Mouse (Mus musculus): Measurements from ENCODE around the gene Hjurp. TPM values are rescaled to one million over a fixed set of nuclear protein-coding genes. Genes with fewer than 3 reads are reported as not detected.

Gene Hjurp
- polyA plus RNA-seq, 1 experiment from 2014 or later = 135 TPM

DNA sequence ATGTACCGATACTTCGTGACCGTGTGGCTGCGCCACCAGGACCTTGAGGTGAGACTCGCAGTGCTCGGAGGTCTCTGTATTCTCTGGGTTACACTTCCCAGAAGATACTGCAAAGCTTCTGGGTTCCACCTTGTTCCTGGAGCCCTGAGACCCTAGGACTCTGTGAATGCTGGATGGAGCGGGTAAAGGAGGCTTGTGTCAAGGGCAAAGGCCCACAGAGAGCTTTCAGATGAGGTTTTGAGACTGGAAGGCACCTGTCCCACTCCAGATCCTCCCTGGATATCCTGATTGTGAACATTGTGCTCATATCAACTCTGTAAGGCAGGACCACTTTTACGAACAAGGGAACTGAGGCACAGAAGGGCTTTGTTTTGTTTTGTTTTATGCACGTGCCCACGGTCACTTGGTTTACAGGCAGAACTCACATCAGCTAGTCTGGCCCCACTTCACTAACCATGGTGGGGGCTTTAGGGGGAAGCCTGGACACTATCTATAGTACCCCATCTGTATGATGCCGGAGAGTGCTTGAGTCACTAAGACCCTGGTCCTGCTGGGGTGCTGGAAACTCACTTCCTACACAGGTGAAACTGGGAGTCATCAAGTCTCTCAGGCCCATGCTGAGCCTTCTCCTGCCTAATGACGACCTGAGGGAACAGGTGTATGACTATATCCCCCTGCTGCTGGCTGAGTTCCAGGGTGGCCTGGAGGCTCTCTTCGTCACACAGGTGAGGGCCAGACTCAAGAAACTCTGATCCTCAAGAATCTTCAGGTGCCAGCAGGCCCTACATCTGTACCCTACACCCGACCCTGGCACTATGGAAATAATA, 43.8 kb downstream of the Hjurp start:
- Histone ChIP-seq H3K9ac (ENCODE audit: low read length) (no peak overlapping the region), H3K27ac (ENCODE audit: low read depth, low read length) (no peak overlapping the region), H3K4me1 (ENCODE audit: control insufficient read depth, insufficient read depth, low read length) (no peaks in the 10 kb centered on the region), H3K9me3 (ENCODE audit: control insufficient read depth, low read length) (peaks cover 97% of the 10 kb centered on the region), H3K36me3 (ENCODE audit: control insufficient read depth, insufficient read depth, low read length) (no peaks in the 10 kb centered on the region), H3K4me3 (ENCODE audit: low read depth, low read length) (no peak overlapping the region), H3K4me2 (no peak overlapping the region), H3K27me3 (ENCODE audit: control insufficient read depth, insufficient read depth, low read length) (no peaks in the 10 kb centered on the region)
- ATAC-seq (ENCODE audit: low FRiP score) = 0 out of 2 replicates have a peak, but pooled peaks have one; percentile 4
- no peak for DNase-seq (ENCODE audit: low spot score, missing footprints)
- 69% methylated on average over 14 of the region's 14 CpGs for WGBS

DNA sequence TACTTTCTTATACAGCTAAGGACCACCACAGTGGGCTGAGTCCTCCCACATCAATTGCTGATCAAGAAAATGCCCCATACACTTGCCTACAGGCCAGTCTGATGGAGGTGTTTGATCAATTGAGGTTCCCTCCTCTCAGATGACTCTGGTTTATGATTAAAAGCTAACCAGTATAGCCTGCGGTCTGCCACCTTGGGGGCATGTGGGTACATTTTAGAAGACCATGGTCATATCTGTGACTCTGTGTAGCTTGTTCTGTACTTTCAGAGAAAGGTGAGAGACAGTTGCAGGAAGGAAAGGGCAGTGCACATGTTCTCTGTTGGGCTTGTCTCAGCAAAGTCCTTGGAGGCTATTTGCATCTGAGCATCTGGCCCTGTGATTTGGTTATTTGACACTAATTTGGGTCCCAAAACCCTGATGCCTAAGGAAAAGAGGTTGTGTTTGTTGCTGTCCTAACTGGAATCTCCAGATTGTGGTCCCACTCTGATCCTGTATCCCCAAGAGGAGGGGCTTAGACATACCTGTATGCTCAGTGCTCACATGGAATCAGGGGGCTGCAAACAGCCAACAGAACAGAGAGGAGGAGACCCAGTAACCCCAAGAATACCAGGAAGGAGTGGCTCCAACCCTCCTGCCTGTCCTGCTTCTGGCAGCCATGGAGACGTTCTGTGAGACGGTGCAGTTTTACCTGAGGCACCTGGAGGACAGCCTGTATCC, 44.6 kb downstream of the Hjurp start:
- 55% methylated on average over 3 of the region's 3 CpGs for WGBS

GRCm38 (mm10) chr1:88231803-88232499, 45.5 kb downstream of the Hjurp start:
- Histone ChIP-seq H3K9ac (ENCODE audit: low read length) (no peak overlapping the region), H3K36me3 (ENCODE audit: control insufficient read depth, insufficient read depth, low read length) (no peaks in the 10 kb centered on the region), H3K4me2 (no peak overlapping the region), H3K4me1 (ENCODE audit: control insufficient read depth, insufficient read depth, low read length) (no peaks in the 10 kb centered on the region), H3K27me3 (ENCODE audit: control insufficient read depth, insufficient read depth, low read length) (no peaks in the 10 kb centered on the region), H3K9me3 (ENCODE audit: control insufficient read depth, low read length) (peaks cover 97% of the 10 kb centered on the region), H3K4me3 (ENCODE audit: low read depth, low read length) (no peak overlapping the region), H3K27ac (ENCODE audit: low read depth, low read length) (no peak overlapping the region)
- ATAC-seq (ENCODE audit: low FRiP score) (no peak), DNase-seq (ENCODE audit: low spot score, missing footprints) (no peak)
- WGBS = 67% methylated on average over 7 of the region's 7 CpGs

More for the DNA sequence above, 44.6 kb downstream of the Hjurp start:
- ATAC-seq (ENCODE audit: low FRiP score) (no peak), DNase-seq (ENCODE audit: low spot score, missing footprints) (no peak)
- no peaks in the 10 kb centered on the region for H3K4me1 ChIP-seq (ENCODE audit: control insufficient read depth, insufficient read depth, low read length)
- no peaks in the 10 kb centered on the region for H3K27me3 ChIP-seq (ENCODE audit: control insufficient read depth, insufficient read depth, low read length)
- no peak overlapping the region for H3K4me3 ChIP-seq (ENCODE audit: low read depth, low read length)
- H3K36me3 ChIP-seq (ENCODE audit: control insufficient read depth, insufficient read depth, low read length) = no peaks in the 10 kb centered on the region
- H3K27ac ChIP-seq (ENCODE audit: low read depth, low read length) = no peak overlapping the region
- peaks cover 97% of the 10 kb centered on the region for H3K9me3 ChIP-seq (ENCODE audit: control insufficient read depth, low read length)
- no peak overlapping the region for H3K4me2 ChIP-seq
- H3K9ac ChIP-seq (ENCODE audit: low read length) = no peak overlapping the region

GRCm38 (mm10) chr1:88230981-88231802, 46.2 kb downstream of the Hjurp start:
- Histone ChIP-seq H3K36me3 (ENCODE audit: control insufficient read depth, insufficient read depth, low read length) (no peaks in the 10 kb centered on the region), H3K9me3 (ENCODE audit: control insufficient read depth, low read length) (peaks cover 100% of the 10 kb centered on the region), H3K4me2 (no peak overlapping the region), H3K27me3 (ENCODE audit: control insufficient read depth, insufficient read depth, low read length) (no peaks in the 10 kb centered on the region), H3K4me3 (ENCODE audit: low read depth, low read length) (no peak overlapping the region), H3K4me1 (ENCODE audit: control insufficient read depth, insufficient read depth, low read length) (no peaks in the 10 kb centered on the region), H3K27ac (ENCODE audit: low read depth, low read length) (no peak overlapping the region), H3K9ac (ENCODE audit: low read length) (no peak overlapping the region)
- DNase-seq (ENCODE audit: low spot score, missing footprints) (no peak), ATAC-seq (ENCODE audit: low FRiP score) (no peak)
- WGBS = 76% methylated on average over 6 of the region's 6 CpGs

- H3K9me3 ChIP-seq (ENCODE audit: control insufficient read depth, low read length) = peaks cover 100% of the 10 kb centered on the region
- H3K27ac ChIP-seq (ENCODE audit: low read depth, low read length) = no peak overlapping the region
- no peak overlapping the region for H3K4me2 ChIP-seq
- no peak overlapping the region for H3K9ac ChIP-seq (ENCODE audit: low read length)
- no peaks in the 10 kb centered on the region for H3K27me3 ChIP-seq (ENCODE audit: control insufficient read depth, insufficient read depth, low read length)
- H3K4me1 ChIP-seq (ENCODE audit: control insufficient read depth, insufficient read depth, low read length) = no peaks in the 10 kb centered on the region
- 68% methylated on average over 7 of the region's 7 CpGs for WGBS
- no peaks in the 10 kb centered on the region for H3K36me3 ChIP-seq (ENCODE audit: control insufficient read depth, insufficient read depth, low read length)
- no peak overlapping the region for H3K4me3 ChIP-seq (ENCODE audit: low read depth, low read length)
- ATAC-seq (ENCODE audit: low FRiP score) = no peak
- DNase-seq (ENCODE audit: low spot score, missing footprints) = no peak
Measured at GRCm38 (mm10) chr1:88230421-88230820, 47.0 kb downstream of the Hjurp start.

DNA sequence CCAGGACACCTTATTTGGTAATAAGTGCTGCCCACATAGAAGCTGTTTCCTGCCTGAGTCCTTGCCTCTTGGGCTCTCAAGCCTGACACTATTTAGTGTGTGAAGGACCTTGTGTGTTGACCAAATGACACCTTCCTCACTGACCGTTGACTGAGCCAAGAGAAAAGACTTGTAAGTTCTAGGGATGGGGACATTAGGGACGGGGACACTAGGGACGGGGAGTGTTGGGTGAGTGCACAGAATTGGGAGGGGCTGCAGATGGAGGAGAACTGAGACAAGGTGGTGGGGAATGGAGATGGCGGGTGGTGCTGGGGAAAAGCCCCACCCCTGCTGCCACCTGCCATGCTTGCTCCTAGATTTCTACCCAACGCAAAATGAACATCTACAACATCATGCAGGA, 47.4 kb downstream of the Hjurp start:
- H3K4me1 ChIP-seq (ENCODE audit: control insufficient read depth, insufficient read depth, low read length) = no peaks in the 10 kb centered on the region
- no peak overlapping the region for H3K27ac ChIP-seq (ENCODE audit: low read depth, low read length)
- H3K4me2 ChIP-seq = no peak overlapping the region
- H3K4me3 ChIP-seq (ENCODE audit: low read depth, low read length) = no peak overlapping the region
- no peak for DNase-seq (ENCODE audit: low spot score, missing footprints)
- H3K9me3 ChIP-seq (ENCODE audit: control insufficient read depth, low read length) = peaks cover 98% of the 10 kb centered on the region
- no peak overlapping the region for H3K9ac ChIP-seq (ENCODE audit: low read length)
- H3K27me3 ChIP-seq (ENCODE audit: control insufficient read depth, insufficient read depth, low read length) = no peaks in the 10 kb centered on the region
- 83% methylated on average over 5 of the region's 5 CpGs for WGBS
- peak; percentile 8; the same call in 1 of the 2 replicates for ATAC-seq (ENCODE audit: low FRiP score)
- H3K36me3 ChIP-seq (ENCODE audit: control insufficient read depth, insufficient read depth, low read length) = no peaks in the 10 kb centered on the region

DNA sequence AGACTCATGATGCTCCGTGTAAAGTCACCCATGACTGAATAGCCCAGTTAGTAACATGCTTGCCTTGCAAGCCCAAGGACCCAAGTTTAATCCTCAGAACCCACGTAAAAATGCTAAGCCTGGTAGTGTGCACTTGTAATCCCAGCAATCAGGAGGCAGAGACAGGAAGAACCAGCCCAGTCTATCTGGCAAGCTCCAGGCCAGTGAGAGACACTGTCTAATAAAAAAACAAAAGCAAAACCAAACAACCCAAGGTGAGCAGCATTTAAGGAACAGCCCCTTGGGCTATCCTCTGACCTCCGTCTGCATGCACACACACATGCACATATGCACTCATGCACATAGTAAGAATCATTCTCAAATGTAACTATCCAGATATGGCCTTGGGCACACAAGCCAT, 47.9 kb downstream of the Hjurp start:
- 78% methylated on average over 3 of the region's 3 CpGs for WGBS
- H3K9me3 ChIP-seq (ENCODE audit: control insufficient read depth, low read length) = peaks cover 93% of the 10 kb centered on the region
- DNase-seq (ENCODE audit: low spot score, missing footprints) (no peak), ATAC-seq (ENCODE audit: low FRiP score) (no peak)
- H3K27ac ChIP-seq (ENCODE audit: low read depth, low read length) = no peak overlapping the region
- H3K9ac ChIP-seq (ENCODE audit: low read length) = no peak overlapping the region
- H3K4me2 ChIP-seq = no peak overlapping the region
- no peaks in the 10 kb centered on the region for H3K27me3 ChIP-seq (ENCODE audit: control insufficient read depth, insufficient read depth, low read length)
- no peaks in the 10 kb centered on the region for H3K4me1 ChIP-seq (ENCODE audit: control insufficient read depth, insufficient read depth, low read length)
- H3K36me3 ChIP-seq (ENCODE audit: control insufficient read depth, insufficient read depth, low read length) = no peaks in the 10 kb centered on the region
- H3K4me3 ChIP-seq (ENCODE audit: low read depth, low read length) = no peak overlapping the region

DNA sequence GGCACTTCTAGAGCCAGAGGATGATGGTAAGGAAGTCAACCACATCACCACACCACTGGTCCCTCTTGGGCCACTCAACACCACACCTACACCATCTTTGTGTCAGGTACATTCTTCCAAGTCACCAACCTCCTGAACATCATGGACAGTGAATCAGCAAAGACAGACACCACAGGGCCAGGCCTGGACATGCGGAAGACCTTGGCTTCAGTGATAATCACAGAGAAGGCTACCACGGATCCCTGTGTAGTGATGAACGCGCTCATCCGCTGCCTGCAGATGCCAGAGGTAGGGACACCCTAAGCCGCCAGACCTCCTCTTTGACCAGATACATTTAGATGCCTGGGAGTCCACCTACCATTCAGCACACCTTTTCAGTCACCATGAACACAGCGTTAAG, 49.3 kb downstream of the Hjurp start:
- DNase-seq (ENCODE audit: low spot score, missing footprints) (no peak), ATAC-seq (ENCODE audit: low FRiP score) (0 out of 2 replicates have a peak, but pooled peaks have one; percentile 8)
- Histone ChIP-seq H3K36me3 (ENCODE audit: control insufficient read depth, insufficient read depth, low read length) (no peaks in the 10 kb centered on the region), H3K9ac (ENCODE audit: low read length) (no peak overlapping the region), H3K4me2 (no peak overlapping the region), H3K4me3 (ENCODE audit: low read depth, low read length) (no peak overlapping the region), H3K27me3 (ENCODE audit: control insufficient read depth, insufficient read depth, low read length) (no peaks in the 10 kb centered on the region), H3K27ac (ENCODE audit: low read depth, low read length) (no peak overlapping the region), H3K4me1 (ENCODE audit: control insufficient read depth, insufficient read depth, low read length) (no peaks in the 10 kb centered on the region), H3K9me3 (ENCODE audit: control insufficient read depth, low read length) (peaks cover 79% of the 10 kb centered on the region)
- 69% methylated on average over 7 of the region's 7 CpGs for whole genome bisulfite sequencing
